Mouse (Mus musculus): ENCODE data around the gene Zfp282. TPM values are rescaled to one million over a fixed set of nuclear protein-coding genes. Genes with fewer than 3 reads are reported as not detected.
"Not testable (repeated sequence)": the region's sequence is repeated elsewhere in the genome, so short reads cannot be mapped to it uniquely, and the experiment has no call there.

Gene Zfp282
- polyA plus RNA-seq, 1 experiment from 2014 or later, result 29.2 TPM

DNA sequence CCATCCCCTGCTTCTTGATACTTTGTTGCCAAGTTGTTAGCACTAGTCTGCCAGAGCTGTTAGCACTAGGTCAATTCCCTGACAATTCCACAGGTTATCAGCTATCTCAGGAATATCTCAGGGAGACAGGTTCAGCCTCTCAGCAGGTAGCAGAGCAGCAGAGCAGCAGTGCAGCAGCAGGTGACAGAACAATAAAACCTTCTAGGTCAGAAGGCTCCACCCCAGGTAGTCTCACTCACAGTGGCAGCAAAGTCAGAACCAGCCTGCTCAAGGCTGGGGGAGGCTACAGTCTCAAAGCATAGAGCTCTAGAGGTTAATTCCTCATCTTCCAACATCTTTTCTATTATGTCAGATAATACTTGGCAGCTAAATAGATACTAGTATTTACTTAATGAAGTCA is 31.2 kb upstream of the Zfp282 start:
- no peak overlapping the region for H3K4me2 ChIP-seq (replicated peaks)
- no peaks in the 10 kb centered on the region for H3K9me3 ChIP-seq
- H3K36me3 ChIP-seq, result no peaks in the 10 kb centered on the region; the same call in 1 of the 2 replicates
- H3K27ac ChIP-seq, result no peak overlapping the region
- ATAC-seq (ENCODE audit: insufficient number of reproducible peaks, insufficient read depth, low FRiP score, low TSS enrichment), result no peak
- no peaks in the 10 kb centered on the region for H3K27me3 ChIP-seq
- H3K4me3 ChIP-seq, result no peak overlapping the region
- no peak overlapping the region for H3K9ac ChIP-seq
- no peaks in the 10 kb centered on the region for H3K4me1 ChIP-seq

DNA sequence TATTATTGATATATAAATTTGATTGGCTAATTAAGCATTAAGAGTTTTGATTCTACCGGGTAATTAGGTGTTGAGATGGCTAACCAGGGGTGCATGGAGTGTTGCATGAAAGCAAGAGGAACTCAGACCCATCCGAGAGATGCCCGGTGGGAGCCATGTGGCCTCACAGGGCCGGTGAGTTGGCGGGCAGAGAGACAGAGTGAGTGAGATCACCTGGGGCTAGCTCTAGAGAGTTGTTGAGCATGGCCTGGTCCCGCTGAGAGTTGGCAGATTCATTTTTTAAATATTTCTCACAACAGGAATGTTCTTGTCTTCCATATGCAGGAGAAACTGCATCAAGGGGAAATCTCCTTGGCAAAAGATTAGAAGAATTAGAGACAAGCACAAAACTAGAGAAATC is 19.8 kb upstream of the Zfp282 start:
- no peak overlapping the region for H3K4me2 ChIP-seq (replicated peaks)
- WGBS, result 94% methylated on average over 6 of the region's 6 CpGs
- H3K27me3 ChIP-seq, result no peaks in the 10 kb centered on the region
- no peak overlapping the region for H3K9ac ChIP-seq
- H3K4me3 ChIP-seq, result no peak overlapping the region
- H3K9me3 ChIP-seq, result no peaks in the 10 kb centered on the region
- H3K27ac ChIP-seq, result no peak overlapping the region
- no peaks in the 10 kb centered on the region for H3K4me1 ChIP-seq
- H3K36me3 ChIP-seq, result peaks cover 23% of the 10 kb centered on the region
- ATAC-seq (ENCODE audit: insufficient number of reproducible peaks, insufficient read depth, low FRiP score, low TSS enrichment), result no peak

DNA sequence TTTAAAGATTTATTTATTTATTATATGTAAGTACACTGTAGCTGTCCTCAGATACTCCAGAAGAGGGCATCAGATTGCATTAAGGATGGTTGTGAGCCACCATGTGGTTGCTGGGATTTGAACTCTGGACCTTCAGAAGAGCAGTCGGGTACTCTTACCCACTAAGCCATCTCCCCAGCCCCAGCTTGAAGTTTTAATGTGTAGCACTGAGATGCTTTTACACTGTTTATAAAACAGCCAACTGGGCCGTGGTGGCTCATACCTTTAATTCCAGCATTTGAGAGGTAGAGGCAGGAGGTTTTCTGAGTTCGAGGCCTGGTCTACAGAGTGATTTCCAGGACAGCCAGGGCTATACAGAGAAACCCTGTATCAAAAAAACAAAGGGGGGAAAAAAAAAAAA is 19.3 kb upstream of the Zfp282 start:
- H3K9ac ChIP-seq; H3K9me3 ChIP-seq; H3K4me2 ChIP-seq (replicated peaks); ATAC-seq (ENCODE audit: insufficient number of reproducible peaks, insufficient read depth, low FRiP score, low TSS enrichment); H3K27ac ChIP-seq; H3K4me3 ChIP-seq; H3K4me1 ChIP-seq; H3K27me3 ChIP-seq: not testable (repeated sequence)
- H3K36me3 ChIP-seq, result peaks cover 26% of the 10 kb centered on the region
- WGBS, result 88% methylated on average over 3 of the region's 3 CpGs

- H3K9me3 ChIP-seq, result no peaks in the 10 kb centered on the region
- no peak overlapping the region for H3K4me3 ChIP-seq
- no peak overlapping the region for H3K9ac ChIP-seq
- 84% methylated on average over 5 of the region's 5 CpGs for WGBS
- H3K27me3 ChIP-seq, result no peaks in the 10 kb centered on the region
- no peak overlapping the region for H3K27ac ChIP-seq
- H3K4me2 ChIP-seq (replicated peaks), result no peak overlapping the region
- H3K4me1 ChIP-seq, result no peaks in the 10 kb centered on the region
- ATAC-seq (ENCODE audit: insufficient number of reproducible peaks, insufficient read depth, low FRiP score, low TSS enrichment), result no peak
- H3K36me3 ChIP-seq, result no peaks in the 10 kb centered on the region
These were observed 4.7 kb upstream of the Zfp282 start for GRCm38 (mm10) chr6:47872266-47872665.

GRCm38 (mm10) chr6:47877461-47878132 is 593 bp downstream of the Zfp282 start:
- H3K4me1 ChIP-seq, result peaks cover 10% of the 10 kb centered on the region
- H3K9me3 ChIP-seq, result no peaks in the 10 kb centered on the region
- ATAC-seq (ENCODE audit: insufficient number of reproducible peaks, insufficient read depth, low FRiP score, low TSS enrichment), result peak; percentile 94
- H3K27ac ChIP-seq, result peak overlapping the region; percentile 98
- under 1% methylated on average over 58 of the region's 71 CpGs for WGBS
- no peaks in the 10 kb centered on the region for H3K27me3 ChIP-seq
- H3K9ac ChIP-seq, result peak overlapping the region; percentile 89
- peak overlapping the region; percentile 77 for H3K4me2 ChIP-seq (replicated peaks)
- H3K36me3 ChIP-seq, result peaks cover 27% of the 10 kb centered on the region
- H3K4me3 ChIP-seq, result peak overlapping the region; percentile 93

GRCm38 (mm10) chr6:47878133-47878514 is 1.1 kb downstream of the Zfp282 start:
- peak overlapping the region; percentile 77 for H3K4me2 ChIP-seq (replicated peaks)
- under 1% methylated on average over 11 of the region's 11 CpGs for WGBS
- no peaks in the 10 kb centered on the region for H3K27me3 ChIP-seq
- no peak for ATAC-seq (ENCODE audit: insufficient number of reproducible peaks, insufficient read depth, low FRiP score, low TSS enrichment)
- peaks cover 32% of the 10 kb centered on the region for H3K36me3 ChIP-seq
- no peaks in the 10 kb centered on the region for H3K9me3 ChIP-seq
- peaks cover 10% of the 10 kb centered on the region for H3K4me1 ChIP-seq
- H3K27ac ChIP-seq, result peak overlapping the region; percentile 98
- peak overlapping the region; percentile 93 for H3K4me3 ChIP-seq
- H3K9ac ChIP-seq, result peak overlapping the region; percentile 89

DNA sequence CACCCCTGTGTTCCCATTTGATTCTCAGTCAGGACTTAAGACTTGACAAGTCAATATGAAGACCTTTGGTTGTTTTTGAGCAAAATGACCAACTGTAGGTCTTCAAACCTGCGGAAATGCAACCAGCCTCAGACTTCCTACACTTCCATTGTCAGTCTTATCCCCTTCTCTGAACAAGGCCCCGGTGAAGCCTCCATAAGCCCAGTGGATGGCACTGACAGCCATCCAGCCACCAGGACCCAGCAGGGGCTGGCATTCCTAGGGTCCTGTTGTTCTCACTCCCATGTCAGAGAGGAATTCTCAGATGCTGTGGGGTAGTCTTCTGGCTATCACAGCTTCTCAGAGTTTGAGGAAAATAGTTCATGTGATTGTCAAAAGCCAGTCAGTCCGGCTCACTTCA is 1.6 kb downstream of the Zfp282 start:
- Histone ChIP-seq H3K4me2 (replicated peaks) (peak overlapping the region; percentile 77), H3K27me3 (no peaks in the 10 kb centered on the region), H3K36me3 (peaks cover 37% of the 10 kb centered on the region), H3K4me1 (peaks cover 10% of the 10 kb centered on the region), H3K27ac (peak overlapping the region; percentile 98; the same call in 1 of the 2 replicates), H3K4me3 (peak overlapping the region; percentile 93), H3K9me3 (no peaks in the 10 kb centered on the region), H3K9ac (peak overlapping the region; percentile 89)
- no peak for ATAC-seq (ENCODE audit: insufficient number of reproducible peaks, insufficient read depth, low FRiP score, low TSS enrichment)
- WGBS, result 41% methylated on average over 3 of the region's 3 CpGs

DNA sequence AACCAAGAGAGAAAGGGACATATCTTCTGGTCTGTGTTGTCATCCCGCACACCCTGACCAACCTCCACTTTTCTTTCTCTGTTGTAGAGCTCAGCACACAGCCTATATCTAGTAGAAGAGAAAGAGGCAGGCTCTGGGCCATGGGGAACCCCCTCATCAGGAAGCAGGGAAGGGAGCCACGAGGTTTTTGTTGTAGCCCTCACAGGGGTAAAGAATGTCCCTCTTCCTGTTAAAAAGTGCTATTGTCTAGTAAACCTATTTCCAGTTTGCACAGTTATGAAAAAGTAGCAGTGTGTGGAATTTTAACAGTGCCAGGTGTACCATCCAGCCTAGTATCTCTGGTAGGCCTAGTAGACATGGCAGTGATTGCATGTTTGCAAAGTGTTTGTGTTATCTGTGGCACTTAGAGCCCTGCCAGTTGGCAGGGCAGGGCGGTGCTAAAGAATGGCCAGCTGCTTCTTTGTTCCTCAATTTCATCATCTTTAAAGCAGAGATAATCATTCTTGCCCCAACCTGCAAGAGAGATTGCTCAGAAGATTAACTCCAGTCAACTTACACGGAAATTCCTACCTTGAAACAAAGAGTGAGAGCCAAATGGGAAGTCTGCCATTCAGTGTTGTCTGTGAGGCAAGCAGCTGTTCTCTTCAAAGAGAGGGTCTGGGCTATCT is 2.2 kb downstream of the Zfp282 start:
- Histone ChIP-seq H3K9ac (peak overlapping the region; percentile 89), H3K27ac (no peak overlapping the region), H3K4me1 (peaks cover 10% of the 10 kb centered on the region), H3K4me2 (replicated peaks) (peak overlapping the region; percentile 77), H3K36me3 (peaks cover 43% of the 10 kb centered on the region), H3K9me3 (no peaks in the 10 kb centered on the region), H3K27me3 (no peaks in the 10 kb centered on the region), H3K4me3 (peak overlapping the region; percentile 93)
- no peak for ATAC-seq (ENCODE audit: insufficient number of reproducible peaks, insufficient read depth, low FRiP score, low TSS enrichment)
- 60% methylated on average over 4 of the region's 4 CpGs for WGBS

GRCm38 (mm10) chr6:47880166-47880565 is 3.2 kb downstream of the Zfp282 start:
- Histone ChIP-seq H3K9me3 (no peaks in the 10 kb centered on the region), H3K9ac (no peak overlapping the region), H3K27me3 (no peaks in the 10 kb centered on the region), H3K4me1 (peaks cover 10% of the 10 kb centered on the region), H3K36me3 (peaks cover 51% of the 10 kb centered on the region), H3K4me3 (no peak overlapping the region), H3K27ac (no peak overlapping the region), H3K4me2 (replicated peaks) (0 out of 2 replicates have a peak overlapping the region, but pooled peaks have one; percentile 77)
- 94% methylated on average over 10 of the region's 10 CpGs for WGBS
- no peak for ATAC-seq (ENCODE audit: insufficient number of reproducible peaks, insufficient read depth, low FRiP score, low TSS enrichment)

- H3K4me1 ChIP-seq, result no peaks in the 10 kb centered on the region
- 90% methylated on average over 8 of the region's 8 CpGs for WGBS
- H3K4me3 ChIP-seq, result no peak overlapping the region
- H3K36me3 ChIP-seq, result peaks cover 68% of the 10 kb centered on the region
- no peaks in the 10 kb centered on the region for H3K27me3 ChIP-seq
- no peaks in the 10 kb centered on the region for H3K9me3 ChIP-seq
- no peak overlapping the region for H3K27ac ChIP-seq
- no peak overlapping the region for H3K4me2 ChIP-seq (replicated peaks)
- H3K9ac ChIP-seq, result no peak overlapping the region
- no peak for ATAC-seq (ENCODE audit: insufficient number of reproducible peaks, insufficient read depth, low FRiP score, low TSS enrichment)
These were observed 11.9 kb downstream of the Zfp282 start for GRCm38 (mm10) chr6:47888812-47889383.

DNA sequence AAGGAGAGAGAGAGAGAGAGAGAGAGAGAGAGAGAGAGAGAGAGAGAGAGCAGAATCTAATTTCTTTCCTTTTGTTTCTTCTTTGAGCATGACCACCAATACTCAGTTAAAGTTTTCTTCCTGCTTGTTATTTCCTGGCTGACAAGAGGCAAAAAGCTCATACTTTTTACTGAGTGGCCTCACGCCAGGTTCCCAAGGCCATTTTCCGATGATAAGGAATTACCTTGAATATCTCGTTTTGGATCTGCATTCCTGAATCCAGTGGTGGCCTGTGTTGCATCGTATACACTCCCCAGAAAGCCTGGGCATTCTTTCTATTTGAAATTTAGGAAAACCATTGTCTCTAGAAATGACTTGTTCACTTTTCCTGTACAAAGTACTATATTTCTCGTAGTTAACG is 22.4 kb downstream of the Zfp282 start:
- H3K36me3 ChIP-seq, result peaks cover 65% of the 10 kb centered on the region
- ATAC-seq (ENCODE audit: insufficient number of reproducible peaks, insufficient read depth, low FRiP score, low TSS enrichment), result no peak
- 95% methylated on average over 6 of the region's 6 CpGs for WGBS

DNA sequence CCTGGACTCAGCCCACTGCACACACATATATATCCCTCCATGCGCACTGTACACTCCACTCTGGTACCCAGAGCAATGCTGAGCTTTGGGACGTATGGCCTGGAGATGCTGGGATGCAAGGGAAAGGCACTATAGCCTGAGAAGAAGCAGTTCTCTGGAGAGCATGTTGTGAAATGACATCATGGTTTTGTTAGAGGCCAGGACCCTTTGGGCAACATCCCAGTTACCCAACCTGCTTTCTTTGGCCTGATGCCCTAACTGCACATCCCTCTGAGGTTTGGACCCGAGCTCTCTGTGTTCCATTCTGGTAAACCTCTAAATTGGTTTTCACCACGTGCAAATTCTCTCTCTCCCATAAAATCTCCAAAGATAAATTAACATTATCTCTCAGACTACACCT is 26.6 kb downstream of the Zfp282 start:
- Histone ChIP-seq H3K4me2 (replicated peaks) (no peak overlapping the region), H3K36me3 (peaks cover 92% of the 10 kb centered on the region), H3K4me3 (no peak overlapping the region), H3K9ac (no peak overlapping the region), H3K27ac (no peak overlapping the region), H3K27me3 (peaks cover 15% of the 10 kb centered on the region; the same call in 1 of the 2 replicates), H3K4me1 (no peaks in the 10 kb centered on the region), H3K9me3 (0 out of 2 replicates have a peak, but pooled peaks cover 5% of the 10 kb centered on the region)
- ATAC-seq (ENCODE audit: insufficient number of reproducible peaks, insufficient read depth, low FRiP score, low TSS enrichment), result no peak
- WGBS, result 78% methylated on average over 4 of the region's 4 CpGs

More for the DNA sequence above, 22.4 kb downstream of the Zfp282 start:
- Histone ChIP-seq H3K9me3 (0 out of 2 replicates have a peak, but pooled peaks cover 1% of the 10 kb centered on the region), H3K4me1 (no peaks in the 10 kb centered on the region), H3K27ac (no peak overlapping the region), H3K9ac (no peak overlapping the region), H3K4me3 (no peak overlapping the region), H3K4me2 (replicated peaks) (no peak overlapping the region), H3K27me3 (peaks cover 7% of the 10 kb centered on the region; the same call in 1 of the 2 replicates)
